Mouse (Mus musculus) kidney, postnatal 4 days (tissue): ENCODE measurements around the gene Qtrt1.
A peak's percentile ranks its signal among the peaks of the same experiment; 100 is the strongest.

Source experiments
- DNase-seq, 2 experiments: peaks; one replicate each; pipeline ENCODE4 v3.0.0; 2021; ENCODE audit warnings: mixed read lengths in 2 of 2

The Qtrt1 gene

DNA sequence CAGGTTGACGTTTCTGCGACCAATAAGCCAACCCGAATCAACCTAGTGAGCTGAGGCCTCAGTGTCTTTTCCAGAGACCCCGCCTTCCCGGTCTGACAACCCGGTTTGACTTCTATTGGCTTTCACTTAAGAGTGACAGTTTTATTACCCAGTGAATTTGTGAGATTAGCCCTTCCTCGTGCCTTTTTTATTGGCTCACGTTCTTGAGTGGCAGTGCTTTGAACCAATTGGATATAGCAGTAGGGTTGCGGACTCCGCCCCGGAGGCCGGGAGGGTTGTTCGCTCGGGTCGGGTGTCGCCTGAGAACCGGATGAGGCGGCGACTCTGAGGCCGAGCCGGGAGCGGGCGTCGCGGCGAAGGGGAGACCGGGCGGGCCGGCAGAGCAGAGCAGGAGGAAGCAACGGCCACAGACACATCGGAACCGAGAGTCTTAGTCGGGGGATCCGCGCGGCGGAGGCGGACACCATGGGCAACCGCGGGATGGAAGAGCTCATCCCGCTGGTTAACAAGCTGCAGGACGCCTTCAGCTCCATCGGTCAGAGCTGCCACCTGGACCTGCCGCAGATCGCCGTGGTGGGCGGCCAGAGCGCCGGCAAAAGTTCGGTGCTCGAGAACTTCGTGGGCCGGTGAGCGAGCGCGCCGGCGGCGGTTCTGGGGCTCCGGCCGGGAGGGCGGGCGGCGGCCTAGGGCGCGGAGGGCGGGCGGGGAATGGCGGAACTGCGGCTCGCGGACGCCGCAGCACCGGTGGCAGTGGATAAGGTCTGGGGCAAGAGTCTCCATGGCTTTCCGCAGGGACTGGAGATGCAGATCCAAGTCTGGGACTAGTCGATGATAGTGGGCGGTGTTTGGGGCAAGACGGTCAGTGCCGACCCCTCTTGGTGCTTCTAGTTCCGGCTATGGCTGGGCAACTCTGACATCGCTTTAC lies 13.3 kb downstream of the Qtrt1 start, which contains the start of gene Dnm2:
Gene Dnm2, plus strand, starts transcription at position 278 of the 925 bp plus-strand sequence.
- peak; percentile 93 to 97 for DNase-seq

DNA sequence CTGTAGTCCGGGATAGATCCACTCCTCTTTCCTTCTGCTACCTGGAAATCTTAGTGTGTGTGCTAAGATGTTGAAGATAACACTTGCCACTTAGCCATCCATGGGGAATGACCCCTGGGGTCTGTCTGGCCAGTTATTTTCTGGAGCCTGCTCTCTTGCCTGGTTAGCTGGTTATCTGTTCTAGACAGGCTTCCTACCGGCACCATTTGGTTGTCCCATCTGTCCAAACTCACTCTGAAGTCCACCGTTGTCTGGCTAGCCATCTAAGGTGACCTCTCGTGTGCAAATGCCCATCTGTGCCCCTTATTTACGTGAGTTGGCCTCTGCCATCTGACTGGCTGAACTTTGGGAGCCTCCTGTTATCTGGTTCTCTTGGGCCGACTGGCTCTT lies 13.9 kb downstream of the Qtrt1 start:
- DNase-seq, result no peak

DNA sequence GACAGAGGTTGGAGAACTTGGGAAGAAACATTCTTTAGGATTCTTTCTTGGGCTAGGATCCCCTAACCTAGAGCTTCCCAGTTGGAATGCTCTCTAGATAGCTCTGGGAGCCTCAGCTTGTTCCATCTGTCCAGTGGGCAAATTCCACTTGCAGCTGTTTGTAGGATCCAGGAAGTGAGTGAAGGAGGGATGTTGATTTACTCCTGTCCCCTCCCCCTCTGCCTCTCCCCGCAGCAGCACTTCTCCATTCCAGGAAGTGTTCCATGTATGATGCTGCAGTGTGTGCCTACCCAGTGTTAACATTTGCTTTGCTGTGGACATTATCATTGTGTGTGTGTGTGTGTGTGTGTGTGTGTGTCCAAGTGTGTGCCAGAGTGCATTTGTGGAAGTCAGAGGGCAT lies 14.4 kb downstream of the Qtrt1 start:
- peak in 1 of 2 experiments; percentile 55 for DNase-seq

DNA sequence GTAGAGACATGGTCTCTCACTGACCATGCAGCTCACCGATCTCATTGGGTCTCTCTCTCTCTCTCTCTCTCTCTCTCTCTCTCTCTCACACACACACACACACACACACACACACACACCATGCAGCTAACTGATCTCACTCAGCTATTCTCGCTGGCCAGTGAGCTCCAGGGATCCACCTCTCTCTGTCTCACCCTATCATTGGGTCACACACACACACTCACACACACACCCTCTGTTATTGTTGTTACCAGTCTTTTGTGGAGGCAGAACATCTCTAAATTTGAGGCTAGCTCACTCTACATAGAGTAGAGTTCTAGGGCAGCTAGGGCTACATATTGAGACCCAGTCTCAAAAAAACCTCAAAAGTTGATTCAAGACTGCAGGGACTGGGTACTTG lies 14.9 kb downstream of the Qtrt1 start:
- DNase-seq, result no peak

DNA sequence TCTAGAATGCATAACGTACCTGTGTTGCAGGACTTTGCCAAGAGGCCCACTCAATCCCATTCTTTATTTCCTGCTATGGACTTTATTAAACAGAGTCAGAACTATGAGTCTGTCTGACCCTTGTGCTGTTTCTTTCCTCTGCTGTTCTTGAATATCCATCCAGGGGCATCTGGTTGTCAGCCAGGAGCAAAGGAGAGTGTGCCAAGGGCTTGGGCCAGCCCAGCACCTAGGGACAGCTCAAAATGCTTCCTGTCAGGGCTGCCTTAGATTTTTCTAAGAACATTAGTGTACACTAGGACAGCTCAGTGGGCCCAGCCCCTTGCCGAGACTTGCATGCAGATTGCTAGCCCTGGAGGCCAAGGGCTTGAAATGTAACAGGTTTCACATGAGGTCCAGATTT lies 16.1 kb downstream of the Qtrt1 start:
- no peak for DNase-seq

DNA sequence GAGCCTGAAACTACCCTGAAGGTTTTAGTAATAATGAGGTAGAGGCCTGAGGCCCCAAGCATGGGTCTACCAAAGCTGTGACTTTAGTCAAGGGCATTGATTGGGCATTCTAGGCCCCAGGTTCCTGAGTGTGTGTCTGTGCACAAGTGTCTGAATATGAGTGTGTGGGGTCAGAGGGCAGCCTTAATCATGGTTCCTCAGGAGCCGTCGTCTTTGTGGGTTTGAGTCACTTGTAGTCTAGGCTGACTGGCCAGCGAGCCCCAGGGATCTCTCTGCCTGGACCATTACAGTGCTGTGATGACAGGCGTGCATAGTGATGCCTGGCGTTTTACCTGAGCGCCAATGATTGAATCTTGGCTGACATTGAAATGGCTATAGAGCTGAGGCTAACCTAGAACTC lies 16.5 kb downstream of the Qtrt1 start:
- no peak for DNase-seq

DNA sequence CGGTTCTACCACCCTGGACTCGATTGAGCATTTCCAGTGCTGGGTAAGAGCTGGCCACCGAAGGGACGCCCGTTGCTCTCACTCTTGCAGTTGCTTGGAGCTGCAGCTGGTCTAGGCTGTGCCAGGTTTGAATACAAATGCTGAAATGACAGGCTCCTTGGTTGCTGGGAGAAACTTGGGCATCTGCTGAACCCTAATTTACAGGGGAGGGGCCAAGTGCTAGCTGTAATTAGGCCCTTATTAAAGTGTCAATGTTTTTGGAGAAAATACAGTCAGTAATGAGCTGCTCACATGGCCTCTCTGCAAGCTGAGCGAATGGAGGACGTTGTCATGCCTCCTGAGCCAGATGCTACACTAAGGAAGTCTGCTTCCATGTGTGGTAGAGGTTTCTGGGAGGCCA lies 19.1 kb downstream of the Qtrt1 start:
- DNase-seq, result no peak

DNA sequence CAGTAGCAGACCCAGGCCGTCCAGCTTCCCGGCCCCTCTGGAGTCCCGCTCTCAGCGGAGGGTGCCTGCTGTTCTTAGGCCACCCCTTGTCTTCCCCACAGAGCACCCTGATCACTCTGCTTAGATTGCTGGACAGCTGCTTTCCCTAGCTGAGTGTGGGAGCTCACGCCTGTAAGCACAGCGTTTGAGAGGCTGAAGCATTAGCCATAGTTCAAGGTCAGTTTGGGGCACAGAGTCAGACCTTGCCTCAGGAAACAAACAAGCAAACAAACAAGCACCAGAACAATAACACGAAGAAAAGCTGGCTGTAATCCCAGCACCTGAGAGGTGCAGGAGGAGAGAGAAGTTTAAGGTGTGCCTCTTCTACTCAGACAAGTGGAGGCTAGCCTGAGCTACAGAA lies 20.4 kb downstream of the Qtrt1 start:
- no peak for DNase-seq

DNA sequence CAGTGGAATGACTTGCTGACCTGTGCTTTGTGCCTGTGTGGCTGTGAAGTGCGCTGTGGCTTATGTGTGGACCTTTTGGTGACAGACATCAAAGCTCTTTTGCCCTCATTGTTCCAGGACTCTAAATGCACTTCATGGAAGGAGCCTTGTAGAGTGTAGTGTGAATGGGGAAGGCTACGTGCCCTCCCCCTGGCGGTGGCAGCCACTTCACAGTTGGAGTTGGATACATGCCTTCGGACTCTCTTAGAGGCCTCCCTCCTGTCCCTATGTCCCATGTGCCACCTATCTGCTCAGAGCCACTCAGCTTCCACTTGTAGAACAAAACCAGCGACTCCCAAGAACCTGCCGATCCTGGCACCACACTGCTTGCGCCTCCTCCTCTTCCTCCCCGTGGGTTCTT lies 22.1 kb downstream of the Qtrt1 start:
- DNase-seq, result peak in 1 of 2 experiments; percentile 28

DNA sequence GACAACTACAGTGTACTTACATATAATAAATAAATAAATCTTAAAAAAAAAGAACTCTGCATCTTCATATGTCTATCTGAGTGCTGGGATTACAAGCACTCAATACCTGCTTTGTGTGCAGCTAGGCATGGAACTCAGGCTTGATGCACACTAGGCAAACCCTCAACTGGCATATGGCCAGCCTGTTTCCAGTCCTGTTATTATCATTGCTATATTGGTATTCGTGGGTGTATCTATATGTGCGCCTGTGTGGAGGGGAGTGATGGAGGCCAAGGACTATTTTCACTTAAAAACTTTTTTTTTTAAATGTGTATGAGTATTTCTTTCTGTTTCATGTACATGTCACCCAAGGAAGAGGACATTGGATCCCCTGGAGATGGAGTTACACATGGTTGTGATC lies 22.8 kb downstream of the Qtrt1 start:
- no peak for DNase-seq

DNA sequence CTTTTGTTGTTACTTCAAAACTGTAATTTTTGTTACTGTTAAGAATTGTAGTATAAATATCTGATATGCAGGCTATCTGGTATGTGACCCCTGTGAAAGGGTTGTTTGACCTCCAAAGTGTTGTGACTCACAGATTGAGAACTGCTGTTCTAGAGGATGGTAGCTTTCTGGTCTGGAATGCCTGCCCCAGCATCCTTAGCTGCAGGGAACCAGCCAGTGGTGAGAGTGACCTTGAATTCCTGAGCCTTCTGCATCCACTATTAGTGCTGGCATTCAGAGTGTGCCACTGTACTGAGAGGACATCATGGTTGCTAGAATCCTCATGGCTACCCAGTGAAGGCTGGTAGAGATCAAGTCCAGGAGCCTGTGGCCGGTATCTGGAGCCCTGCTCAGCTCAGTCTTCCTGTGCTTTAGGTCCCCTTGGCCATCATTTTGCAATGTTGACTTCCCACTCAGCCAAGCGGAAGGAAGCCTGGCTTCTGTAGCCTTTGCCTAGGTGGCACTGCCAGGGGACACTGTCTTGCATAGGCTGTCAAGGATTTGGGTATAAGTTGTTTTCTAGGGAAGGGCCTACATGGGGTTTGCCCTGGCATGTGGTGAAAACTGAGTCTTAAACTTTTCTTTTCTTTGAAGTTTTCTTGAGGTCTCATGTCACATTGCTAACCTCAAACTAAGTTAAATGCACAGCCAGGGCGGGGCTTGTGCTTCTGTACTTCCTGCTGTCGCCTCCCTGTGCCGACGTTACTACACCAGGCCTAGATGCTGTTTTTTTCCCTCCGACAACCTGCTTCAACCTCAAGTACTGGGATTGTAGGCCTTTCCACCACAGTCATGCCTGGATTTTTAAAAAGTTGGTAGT lies 24.4 kb downstream of the Qtrt1 start:
- DNase-seq, result no peak

DNA sequence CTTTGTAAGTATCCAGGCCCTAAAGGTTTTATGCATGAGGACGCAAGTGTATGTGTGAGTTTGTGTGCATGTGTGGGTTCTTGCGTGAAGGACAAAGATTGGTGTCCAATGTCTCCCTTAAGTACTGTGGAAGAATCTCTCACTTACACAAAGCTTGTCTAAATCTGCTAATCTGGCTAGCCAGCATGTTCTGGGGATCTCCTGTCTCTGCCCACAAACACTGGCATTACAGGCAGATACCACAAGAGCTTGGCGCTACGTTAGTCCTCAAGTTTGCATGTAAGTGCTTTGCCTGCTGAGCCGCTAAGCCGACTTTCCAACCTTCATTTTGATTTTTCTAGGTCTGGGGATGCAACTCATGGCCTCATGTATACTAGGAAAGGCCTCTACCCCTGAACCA lies 25.9 kb downstream of the Qtrt1 start:
- DNase-seq, result no peak

DNA sequence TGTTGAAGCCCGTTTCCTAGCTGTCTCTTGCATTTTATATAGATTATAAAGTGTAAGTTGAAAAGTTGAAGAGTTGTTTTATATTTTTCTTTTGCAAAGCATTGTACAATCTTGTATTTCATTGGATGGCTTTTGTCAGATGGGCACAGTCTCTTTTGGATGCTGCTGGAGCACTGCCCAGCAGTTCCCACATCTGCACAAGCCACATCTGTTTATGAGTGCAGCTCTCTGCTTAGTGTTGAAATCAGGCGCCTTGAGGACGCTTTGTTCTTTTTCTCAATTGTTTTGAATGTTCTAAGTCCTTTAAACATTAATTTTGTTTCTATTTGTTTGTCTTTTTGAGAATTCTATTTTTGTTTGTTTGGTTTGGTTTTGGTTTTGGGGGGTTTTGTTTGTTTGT lies 26.6 kb downstream of the Qtrt1 start:
- DNase-seq, result no peak

DNA sequence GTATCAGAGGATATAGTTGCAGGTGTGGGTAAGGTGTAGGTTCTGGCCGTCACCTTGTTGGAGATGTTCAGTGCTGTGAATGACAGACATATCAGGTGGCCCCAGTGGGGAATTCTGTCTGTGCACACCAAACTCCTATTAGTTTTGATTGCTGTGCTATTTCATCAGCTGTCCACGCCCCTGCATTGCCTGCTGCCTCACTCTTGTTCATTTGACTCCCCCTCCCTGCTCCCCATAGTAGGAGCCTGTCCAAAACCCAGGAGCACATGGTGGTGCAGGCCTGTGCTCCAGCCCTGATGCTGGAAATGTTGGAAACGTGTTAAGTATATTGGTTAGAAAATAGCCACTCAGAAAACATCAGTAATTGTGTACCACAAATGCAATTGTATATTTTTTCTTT lies 27.8 kb downstream of the Qtrt1 start:
- no peak for DNase-seq

DNA sequence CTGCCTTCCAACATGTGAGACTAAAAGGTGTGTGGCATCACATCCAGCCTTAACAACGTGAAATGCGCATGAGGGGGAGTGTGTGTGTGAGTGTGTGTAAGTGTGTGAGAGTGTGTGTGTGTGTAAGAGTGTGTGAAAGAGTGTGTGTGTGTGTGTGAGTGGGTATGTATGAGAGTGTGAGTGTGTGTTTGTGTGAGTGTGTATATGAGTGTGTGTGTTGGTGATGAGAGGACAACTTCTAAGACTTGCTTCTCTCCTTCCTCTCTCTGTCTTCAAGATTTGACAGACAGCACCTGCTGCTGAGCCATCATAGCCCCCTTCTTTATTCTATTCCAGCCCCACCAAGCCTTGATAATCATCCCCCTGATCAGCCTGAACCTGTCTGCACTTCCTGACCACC lies 28.3 kb downstream of the Qtrt1 start:
- DNase-seq, result no peak

DNA sequence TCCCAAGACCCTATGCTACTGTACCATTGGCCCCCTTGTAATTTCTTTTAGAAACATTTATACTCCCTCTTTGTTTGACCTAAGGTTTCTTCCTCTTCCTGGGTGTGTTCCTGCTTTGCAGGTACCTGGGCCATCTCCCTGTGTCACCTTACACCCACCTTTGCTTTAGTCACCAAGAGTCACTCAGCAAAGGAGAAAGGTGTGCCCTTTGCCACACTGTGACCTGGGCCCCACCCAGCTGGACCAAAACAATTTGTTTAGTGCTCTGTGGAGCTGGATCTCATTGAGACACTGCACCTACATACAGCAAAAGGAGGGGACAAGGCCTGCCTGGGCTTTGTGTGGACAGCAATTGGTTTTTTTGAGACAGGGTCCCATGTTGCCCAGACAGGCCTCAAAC lies 28.8 kb downstream of the Qtrt1 start:
- DNase-seq, result no peak

DNA sequence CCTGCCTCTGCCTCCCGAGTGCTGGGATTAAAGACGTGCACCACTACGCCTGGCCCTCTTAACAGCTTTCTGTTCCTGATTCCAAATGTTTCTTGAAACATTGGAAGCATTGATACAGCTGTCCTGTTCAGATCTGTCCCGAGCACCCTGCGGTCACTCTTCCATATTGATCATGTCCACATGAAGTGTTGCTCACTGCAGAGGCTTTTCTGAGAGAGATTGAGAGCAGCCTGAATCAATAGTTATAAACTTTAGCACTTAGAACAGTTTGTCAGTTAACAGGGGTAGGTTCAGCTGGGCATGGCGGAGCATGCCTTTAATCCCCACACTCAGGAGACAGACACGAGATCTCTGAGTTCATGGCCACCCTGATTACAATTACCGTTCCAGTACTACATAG lies 32.2 kb downstream of the Qtrt1 start:
- no peak for DNase-seq

DNA sequence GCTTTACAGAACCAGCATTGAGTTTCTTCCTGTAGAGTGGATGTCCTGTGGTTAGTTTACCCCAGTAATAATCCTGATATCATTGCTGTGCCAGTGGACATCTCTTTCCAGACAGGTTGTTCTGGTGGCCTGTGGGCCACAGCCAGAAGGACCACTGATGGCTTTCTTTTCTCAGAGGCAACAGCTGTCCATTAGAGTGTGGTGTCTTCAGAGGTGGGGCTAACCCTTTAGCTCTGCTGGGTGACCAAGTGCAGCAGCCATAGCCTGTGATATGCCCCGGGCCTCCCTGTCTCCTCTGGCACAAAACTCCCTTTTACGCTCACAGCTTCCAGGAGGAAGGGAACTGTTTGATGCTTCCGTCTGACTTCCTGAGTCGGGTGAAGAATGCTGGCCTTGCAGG lies 32.9 kb downstream of the Qtrt1 start:
- DNase-seq, result no peak

DNA sequence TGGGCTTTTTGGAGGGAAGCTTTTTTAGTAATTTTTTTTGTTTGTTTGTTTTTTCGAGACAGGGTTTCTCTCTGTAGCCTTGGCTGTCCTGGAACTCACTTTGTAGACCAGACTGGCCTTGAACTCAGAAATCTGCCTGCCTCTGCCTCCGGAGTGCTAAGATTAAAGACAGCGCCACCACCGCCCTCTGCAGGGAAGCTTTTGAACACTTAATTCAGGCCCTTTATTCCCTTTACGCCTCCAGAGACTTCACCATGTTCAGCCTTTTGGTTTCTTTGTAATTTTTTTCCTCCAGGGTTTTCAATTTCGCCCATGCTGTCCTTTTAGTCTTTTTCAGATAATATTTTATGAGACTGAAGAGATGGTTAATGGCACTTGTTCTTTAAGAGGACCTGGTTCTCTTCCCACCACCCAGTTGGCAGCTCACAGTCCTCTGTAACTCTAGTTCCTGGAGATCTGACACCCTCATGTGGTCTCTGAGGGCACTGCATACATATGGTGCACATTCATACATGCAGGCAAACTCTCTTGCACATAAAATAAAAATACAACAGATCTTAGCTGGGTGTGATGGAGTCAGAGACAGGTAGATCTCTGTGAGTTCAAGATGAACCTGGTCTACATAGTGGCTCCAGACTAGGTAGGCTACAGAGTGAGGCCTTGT lies 33.6 kb downstream of the Qtrt1 start:
- DNase-seq, result no peak

DNA sequence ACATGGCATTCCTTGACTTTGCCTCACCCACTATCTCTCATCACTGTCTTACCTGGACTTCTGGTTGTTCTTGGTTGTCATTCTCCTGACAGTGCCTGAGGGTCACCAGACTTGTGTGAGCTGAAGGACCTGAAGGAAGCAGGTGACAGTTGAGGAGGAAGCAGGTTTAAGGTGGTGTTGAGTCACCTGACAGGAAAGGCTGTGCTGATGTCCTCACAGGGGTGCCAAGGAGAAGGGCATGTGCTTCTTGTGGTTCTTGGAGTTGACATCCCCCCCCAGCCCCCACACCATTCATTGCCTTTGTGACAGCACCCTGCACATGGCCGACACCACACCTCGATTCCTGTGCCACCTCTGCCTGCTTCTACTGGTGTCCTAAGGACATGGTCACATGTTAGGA lies 36.1 kb downstream of the Qtrt1 start:
- DNase-seq, result no peak

DNA sequence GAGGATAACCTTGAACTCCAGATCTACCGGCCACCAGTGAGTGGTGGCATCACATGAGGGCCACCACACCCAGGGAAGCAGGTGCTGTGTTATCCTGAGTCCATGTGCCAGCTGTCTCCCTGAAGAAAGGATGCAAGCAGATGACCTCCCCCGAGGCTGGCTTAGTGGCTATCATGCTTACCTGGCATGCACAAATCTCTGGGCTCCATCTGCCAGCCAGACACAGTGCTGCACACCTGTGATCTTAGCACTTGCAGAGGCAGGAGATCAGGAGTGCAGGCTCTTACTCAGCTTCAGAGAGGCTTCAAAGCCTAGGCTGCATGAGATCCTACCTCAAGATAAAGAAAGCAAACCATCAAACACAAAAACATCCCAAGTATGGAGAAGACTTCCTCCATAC lies 38.1 kb downstream of the Qtrt1 start:
- DNase-seq, result no peak

DNA sequence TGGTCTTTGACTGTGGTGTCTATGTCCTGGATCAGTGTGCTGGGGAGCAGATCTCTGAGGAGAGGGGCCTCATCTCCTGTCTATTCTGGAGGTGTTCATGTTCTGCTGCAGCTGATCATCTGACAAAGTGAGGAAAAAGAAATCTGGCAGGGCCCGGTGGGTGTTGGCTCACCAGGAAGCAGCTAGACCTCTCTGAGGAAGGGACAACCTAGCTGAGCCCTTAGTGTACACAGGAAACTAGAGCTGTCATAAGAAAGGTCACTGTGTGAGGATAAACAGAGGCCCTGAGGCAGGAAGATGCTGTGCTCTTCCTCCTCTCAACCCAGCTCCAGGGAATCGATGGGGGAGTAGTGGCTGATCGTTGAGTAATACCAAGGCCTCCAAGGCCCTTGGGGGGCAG lies 38.6 kb downstream of the Qtrt1 start:
- no peak for DNase-seq

DNA sequence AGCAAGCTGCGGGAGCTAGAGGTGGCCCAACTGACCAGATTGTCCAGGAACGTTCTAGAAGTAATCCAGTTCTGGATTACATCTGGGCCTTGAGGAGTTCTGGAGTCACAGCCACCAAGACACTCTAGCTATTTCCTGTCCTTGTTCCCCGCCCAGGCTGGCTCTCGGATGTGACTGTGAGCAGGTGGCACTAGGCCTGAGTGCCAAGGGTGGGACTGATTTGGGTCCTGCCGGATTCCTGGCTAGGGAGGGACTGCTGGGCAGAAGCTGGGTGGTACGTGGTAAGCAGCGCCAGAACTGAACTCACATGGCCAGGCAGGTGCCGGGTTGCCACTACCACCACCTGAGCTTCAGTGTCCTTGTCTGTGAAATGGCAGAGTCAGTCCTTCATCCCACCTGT lies 39.8 kb downstream of the Qtrt1 start:
- no peak for DNase-seq
